Mouse (Mus musculus) thymus, adult 2 months (tissue): ENCODE results near the gene Tomm70a. TPM values are rescaled to one million over a fixed set of nuclear protein-coding genes. Genes with fewer than 3 reads are reported as not detected.
"Not testable (repeated sequence)": the region's sequence is repeated elsewhere in the genome, so short reads cannot be mapped to it uniquely, and the experiment has no call there.

Source experiments
- DNase-seq: peaks from one replicate; pipeline ENCODE4 v3.0.0; 2021
- H3K27ac ChIP-seq: fragments of 200-500 bp; 2 replicates; pipeline ENCODE4 v1.5.1; 2012; ENCODE audit warnings: low read length, control low read depth; ENCODE audit not compliant: control insufficient read depth, insufficient read depth
- H3K27me3 ChIP-seq: fragments of 200-500 bp; 2 replicates; pipeline ENCODE4 v1.6.1; 2012; ENCODE audit warnings: mild to moderate bottlenecking, low read length, moderate library complexity, mixed read lengths; ENCODE audit not compliant: control insufficient read depth, insufficient read depth
- H3K36me3 ChIP-seq: fragments of 200-500 bp; 2 replicates; pipeline ENCODE4 v1.6.1; 2012; ENCODE audit warnings: mild to moderate bottlenecking, low read length, moderate library complexity; ENCODE audit not compliant: control insufficient read depth, insufficient read depth
- H3K4me1 ChIP-seq: fragments of 200-500 bp; replicated peaks from 2 replicates; pipeline ENCODE4 v1.6.1; 2012; ENCODE audit warnings: low read length; ENCODE audit not compliant: control insufficient read depth, insufficient read depth
- H3K4me3 ChIP-seq: fragments of 200-500 bp; 2 replicates; pipeline ENCODE4 v1.5.1; 2012; ENCODE audit warnings: mild to moderate bottlenecking, low read length, control low read depth, moderate library complexity; ENCODE audit not compliant: control insufficient read depth, insufficient read depth
- CTCF ChIP-seq: fragments of 200-500 bp; IDR thresholded peaks from 2 replicates; pipeline ENCODE4 v1.5.1; 2012; ENCODE audit warnings: mild to moderate bottlenecking, control low read depth, low read length, moderate library complexity, borderline replicate concordance; ENCODE audit not compliant: control insufficient read depth, poor library complexity, insufficient read depth; ENCODE audit errors: extremely low read depth
- POLR2A ChIP-seq: fragments of 200-500 bp; IDR thresholded peaks from 2 replicates; pipeline ENCODE4 v1.6.1; 2012; ENCODE audit warnings: mild to moderate bottlenecking, low read length, control low read depth, moderate library complexity; ENCODE audit not compliant: control insufficient read depth, poor library complexity, insufficient read depth; ENCODE audit errors: extremely low read depth
- WGBS: fragments of 180-500 bp; shearing (Covaris S2); methylation state at CpG from one replicate; pipeline ENCODE4 v1.1.7; 2018; 5-methylcytosine and 5-hydroxymethylcytosine counted together
- polyA plus RNA-seq: library from polyadenylated mRNA; depleted of rRNA; stranded (reverse); fragments of >200 nt; gene quantifications from 2 replicates; pipeline ENCODE4 v1.2.3, GENCODE M21; 2012

Tomm70a gene
- polyA plus RNA-seq, 1 experiment: 14.7 TPM

DNA sequence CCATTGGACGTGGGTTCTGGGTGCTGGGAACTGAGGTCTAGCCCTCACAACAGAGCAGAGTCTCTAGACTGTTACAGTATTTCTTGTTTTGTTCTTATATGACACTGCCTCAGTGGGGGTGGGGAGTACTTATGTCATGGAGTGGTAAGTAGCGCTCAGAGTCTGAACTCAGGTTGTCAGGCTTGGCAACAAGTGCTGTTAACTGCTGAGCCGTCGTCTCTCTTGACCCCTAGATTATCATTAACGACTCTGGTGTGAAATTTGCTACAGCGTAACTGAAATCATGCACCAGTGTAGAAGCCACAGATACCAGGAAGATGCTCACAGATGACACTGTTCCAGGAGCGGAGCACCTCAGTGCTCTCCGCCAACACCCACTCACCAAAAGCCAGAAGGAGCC, 49.7 kb downstream of the Tomm70a start:
- peaks cover 2% of the 10 kb centered on the region for H3K4me1 ChIP-seq
- TF ChIP-seq CTCF (no peak), POLR2A (no peak)
- 97% methylated on average over 8 of the region's 8 CpGs for WGBS
- DNase-seq: no peak
- H3K36me3 ChIP-seq: peaks cover 6% of the 10 kb centered on the region; the same call in 1 of the 2 replicates
- no peaks in the 10 kb centered on the region for H3K27me3 ChIP-seq
- no peak overlapping the region for H3K27ac ChIP-seq
- H3K4me3 ChIP-seq: no peak overlapping the region

DNA sequence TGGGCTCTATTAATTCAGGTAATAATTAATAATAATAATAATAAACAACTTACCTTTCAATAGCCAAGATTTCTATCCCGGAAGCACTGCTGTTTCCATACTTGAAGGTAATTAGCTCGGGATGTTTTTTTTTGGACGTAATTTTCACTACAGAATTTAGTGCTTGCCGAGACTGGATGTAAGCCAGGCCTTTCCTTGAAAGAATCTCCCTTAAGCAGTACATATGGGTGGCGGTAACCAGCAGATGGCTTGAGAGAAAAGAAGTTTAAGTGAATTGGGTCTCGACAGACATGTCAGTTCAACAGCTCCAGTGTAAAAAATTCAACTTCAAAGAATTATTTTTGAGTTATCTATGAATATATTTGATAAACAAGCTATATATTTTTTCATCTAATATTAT, 50.1 kb downstream of the Tomm70a start:
- H3K4me1 ChIP-seq: peaks cover 2% of the 10 kb centered on the region
- WGBS: 97% methylated on average over 6 of the region's 6 CpGs
- no peak for DNase-seq
- no peak overlapping the region for H3K27ac ChIP-seq
- peaks cover 6% of the 10 kb centered on the region; the same call in 1 of the 2 replicates for H3K36me3 ChIP-seq
- no peaks in the 10 kb centered on the region for H3K27me3 ChIP-seq
- no peak for TF ChIP-seq CTCF
- TF ChIP-seq POLR2A: no peak
- H3K4me3 ChIP-seq: no peak overlapping the region

DNA sequence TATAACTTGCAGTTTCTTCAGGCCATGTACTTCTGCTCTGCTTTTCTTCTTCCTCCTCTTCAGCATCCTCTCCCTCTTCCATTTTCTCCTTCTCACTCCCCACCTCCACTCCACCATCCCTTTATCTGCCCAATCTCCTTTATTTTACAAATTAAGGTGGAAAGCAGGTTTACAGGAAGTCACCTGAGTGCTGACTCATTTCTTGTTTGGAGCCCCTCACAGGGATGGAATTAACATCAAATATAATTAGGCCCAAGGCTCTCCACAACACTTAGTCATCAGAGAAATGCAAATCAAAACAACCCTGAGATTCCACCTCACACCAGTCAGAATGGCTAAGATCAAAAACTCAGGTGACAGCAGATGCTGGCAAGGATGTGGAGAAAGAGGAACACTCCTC, 53.0 kb downstream of the Tomm70a start:
- not testable (repeated sequence) for H3K27ac ChIP-seq, H3K4me3 ChIP-seq, H3K27me3 ChIP-seq, DNase-seq, H3K4me1 ChIP-seq, H3K36me3 ChIP-seq

DNA sequence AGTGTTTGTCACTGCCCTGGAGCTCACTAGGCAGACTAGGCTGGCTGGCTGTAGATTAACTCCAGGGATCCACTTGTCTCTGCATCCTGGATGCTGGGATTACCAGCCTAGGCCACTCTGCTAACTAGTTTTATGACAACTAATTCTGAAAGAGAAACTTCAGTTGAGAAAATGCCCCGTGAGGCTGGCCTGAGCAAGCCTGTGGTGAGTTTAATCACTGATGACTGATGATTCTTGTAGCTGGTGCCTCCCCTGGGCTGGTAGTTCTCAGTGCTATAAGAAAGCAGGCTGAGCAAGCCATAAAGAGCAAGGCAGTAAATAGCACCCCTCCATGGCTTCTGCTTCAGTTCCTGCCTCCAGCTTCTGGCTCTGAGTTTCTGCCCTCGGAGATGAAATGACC, 54.2 kb downstream of the Tomm70a start:
- H3K36me3 ChIP-seq: peaks cover 6% of the 10 kb centered on the region; the same call in 1 of the 2 replicates
- TF ChIP-seq CTCF (no peak), POLR2A (no peak)
- no peak for DNase-seq
- H3K27ac ChIP-seq: no peak overlapping the region
- no peaks in the 10 kb centered on the region for H3K4me1 ChIP-seq
- H3K27me3 ChIP-seq: no peaks in the 10 kb centered on the region
- no peak overlapping the region for H3K4me3 ChIP-seq
- 94% methylated on average over 2 of the region's 2 CpGs for WGBS

DNA sequence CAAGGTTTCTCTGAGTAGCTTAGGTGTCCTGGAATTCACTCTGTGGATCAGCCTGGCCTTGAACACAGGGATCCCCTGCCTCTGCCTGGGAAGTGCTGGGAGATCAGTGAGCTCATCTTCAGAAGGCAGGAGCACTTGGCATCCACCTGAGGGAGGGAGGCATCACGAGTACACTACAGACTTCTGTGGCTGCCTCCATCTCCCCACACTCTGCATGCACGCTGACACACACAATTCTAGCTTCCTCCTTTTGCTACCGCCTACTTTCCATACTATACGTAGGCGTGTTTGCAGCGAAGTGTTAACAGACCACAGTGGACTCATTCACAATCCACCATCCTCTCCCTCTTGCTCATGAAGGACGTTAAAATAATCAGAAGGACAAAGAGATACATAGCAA, 54.8 kb downstream of the Tomm70a start:
- H3K27ac ChIP-seq: no peak overlapping the region
- DNase-seq: no peak
- H3K27me3 ChIP-seq: no peaks in the 10 kb centered on the region
- WGBS: 87% methylated on average over 7 of the region's 7 CpGs
- TF ChIP-seq CTCF: no peak
- H3K4me1 ChIP-seq: no peaks in the 10 kb centered on the region
- H3K36me3 ChIP-seq: peaks cover 4% of the 10 kb centered on the region; the same call in 1 of the 2 replicates
- no peak overlapping the region for H3K4me3 ChIP-seq

DNA sequence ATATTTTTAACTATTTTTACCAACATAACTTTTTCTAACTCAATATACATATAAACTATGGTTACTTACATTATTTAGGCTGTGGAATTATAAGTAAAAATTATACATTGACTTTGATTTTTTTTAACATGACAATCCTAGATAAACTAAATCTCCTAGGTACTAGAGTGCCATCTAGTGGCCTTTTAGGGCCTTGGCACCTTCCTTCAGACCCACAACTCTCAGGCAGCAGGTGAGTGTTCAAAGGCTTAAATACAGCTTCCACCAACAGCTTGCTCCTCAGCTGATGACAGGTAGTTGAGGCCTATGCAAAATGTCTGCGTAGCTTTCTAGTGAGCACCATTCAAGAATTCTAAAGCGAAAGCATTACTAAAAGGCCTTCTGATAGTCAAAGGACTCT, 55.8 kb downstream of the Tomm70a start:
- no peak overlapping the region for H3K4me3 ChIP-seq
- no peak for TF ChIP-seq POLR2A
- TF ChIP-seq CTCF: no peak
- no peaks in the 10 kb centered on the region for H3K4me1 ChIP-seq
- no peaks in the 10 kb centered on the region for H3K27me3 ChIP-seq
- peaks cover 7% of the 10 kb centered on the region for H3K36me3 ChIP-seq
- peak; percentile 35 for DNase-seq
- WGBS: 90% methylated on average over 2 of the region's 2 CpGs
- H3K27ac ChIP-seq: no peak overlapping the region

DNA sequence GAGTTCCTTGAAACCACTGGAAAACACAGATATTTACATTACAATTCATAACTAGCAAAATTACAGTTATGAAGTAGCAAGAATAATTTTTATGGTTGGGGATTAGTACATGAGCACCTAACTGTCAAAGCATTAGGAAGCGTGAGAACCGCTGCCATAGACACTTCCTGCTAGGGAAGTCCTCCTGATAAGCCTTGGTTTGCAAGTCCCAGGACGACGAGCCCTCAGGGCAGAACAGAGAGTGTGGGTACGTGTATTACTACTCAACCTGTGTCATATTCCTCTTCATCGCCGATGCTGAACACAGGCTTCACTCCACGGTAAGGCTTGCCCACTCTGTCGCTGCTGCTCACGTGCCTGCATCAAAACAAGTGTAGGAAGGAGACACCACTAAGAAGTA, 56.2 kb downstream of the Tomm70a start:
- Histone ChIP-seq H3K4me1 (no peaks in the 10 kb centered on the region), H3K27ac (no peak overlapping the region), H3K36me3 (peaks cover 11% of the 10 kb centered on the region), H3K27me3 (no peaks in the 10 kb centered on the region), H3K4me3 (no peak overlapping the region)
- no peak for TF ChIP-seq POLR2A
- no peak for TF ChIP-seq CTCF
- no peak for DNase-seq
- 97% methylated on average over 10 of the region's 10 CpGs for WGBS

DNA sequence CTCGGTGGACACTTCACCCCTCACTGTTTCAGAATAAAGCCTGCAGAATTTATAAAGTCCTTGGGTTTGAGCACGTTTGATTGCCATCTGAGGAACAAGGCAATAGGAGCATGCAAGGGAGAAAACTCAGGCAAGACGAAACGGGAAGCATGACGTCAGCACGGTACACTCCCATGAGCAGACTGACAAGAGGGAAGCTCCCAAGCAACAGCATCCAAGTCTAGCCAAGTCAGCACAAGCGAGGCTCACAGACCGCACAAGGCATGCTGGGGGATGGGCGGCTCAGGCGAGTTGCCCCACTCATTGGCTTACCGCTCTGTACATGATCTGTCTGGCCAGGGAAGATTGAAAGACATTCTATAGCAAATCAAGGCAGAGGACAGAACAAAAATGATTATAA, 59.7 kb downstream of the Tomm70a start:
- WGBS: 91% methylated on average over 11 of the region's 11 CpGs
- Histone ChIP-seq H3K27ac (no peak overlapping the region), H3K36me3 (peaks cover 18% of the 10 kb centered on the region), H3K4me1 (no peaks in the 10 kb centered on the region), H3K4me3 (no peak overlapping the region), H3K27me3 (no peaks in the 10 kb centered on the region)
- DNase-seq: no peak
- TF ChIP-seq POLR2A (no peak), CTCF (no peak)
